Mouse (Mus musculus): ENCODE data around the gene Ttk. TPM values are rescaled to one million over a fixed set of nuclear protein-coding genes. Genes with fewer than 3 reads are reported as not detected.

Gene Ttk
- polyA plus RNA-seq, 1 experiment from 2014 or later: 7.3 TPM

DNA sequence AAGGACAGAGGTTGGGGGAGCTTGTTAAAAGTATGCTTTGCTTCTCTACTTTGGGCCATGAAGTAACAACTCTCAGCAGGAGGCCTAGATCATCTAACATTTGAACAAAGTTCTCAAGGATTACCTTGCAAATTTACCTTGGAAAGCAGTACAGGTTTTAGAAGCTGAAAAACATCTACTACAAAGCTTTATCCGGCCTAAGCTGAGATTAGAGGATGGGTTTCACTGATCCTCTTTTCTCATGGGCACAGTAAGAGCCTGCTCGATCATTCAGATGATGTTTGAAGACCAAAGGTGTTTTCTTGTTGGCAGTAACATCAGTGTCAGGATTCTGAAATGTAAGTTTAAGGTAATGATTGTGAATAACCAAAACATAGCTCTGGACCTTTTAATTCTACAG is 76.4 kb downstream of the Ttk start:
- Histone ChIP-seq H3K27me3 (ENCODE audit: control insufficient read depth, insufficient read depth, low read length) (no peaks in the 10 kb centered on the region), H3K9me3 (ENCODE audit: control insufficient read depth, low read length) (no peaks in the 10 kb centered on the region), H3K27ac (replicated peaks; ENCODE audit: low read depth, low read length) (no peak overlapping the region), H3K4me3 (replicated peaks; ENCODE audit: low read depth, low read length) (no peak overlapping the region), H3K4me1 (ENCODE audit: control insufficient read depth, insufficient read depth, low read length) (no peaks in the 10 kb centered on the region), H3K9ac (replicated peaks; ENCODE audit: low read length) (no peak overlapping the region), H3K36me3 (ENCODE audit: control insufficient read depth, insufficient read depth, low read length) (no peaks in the 10 kb centered on the region), H3K4me2 (ENCODE audit: low read length) (no peak overlapping the region)
- ATAC-seq (ENCODE audit: low FRiP score, low TSS enrichment) (no peak), DNase-seq (no peak)
- WGBS: 83% methylated on average over 2 of the region's 2 CpGs

Other genes starting within 250 kb of the Ttk start
- gene Elovl4, start 28.4 kb upstream of the Ttk start, polyA plus RNA-seq (2014; fragmentation: Nextera tagmentation; extraction: Ambion mirVana): 93.5 and 95.0 TPM in 2 replicates
- 26.1 and 28.7 TPM in 2 replicates for gene Bckdhb, start 90.5 kb downstream of the Ttk start, polyA plus RNA-seq (2014; fragmentation: Nextera tagmentation; extraction: Ambion mirVana)